Mouse (Mus musculus) megakaryocyte, embryonic 14.5 days (primary cell): ENCODE results near the gene Ddr1. TPM values are rescaled to one million over a fixed set of nuclear protein-coding genes. Genes with fewer than 3 reads are reported as not detected.

Source experiments
- H3K27me3 ChIP-seq: replicated peaks from 2 replicates; pipeline ENCODE3; 2012; ENCODE audit warnings: inconsistent platforms
- H3K36me3 ChIP-seq: replicated peaks from 2 replicates; pipeline ENCODE3; 2012; ENCODE audit warnings: low read length, inconsistent platforms, mixed read lengths
- H3K4me1 ChIP-seq: 2 replicates; pipeline ENCODE4 v1.6.1; 2012; ENCODE audit warnings: inconsistent platforms
- H3K4me3 ChIP-seq: replicated peaks from 2 replicates; pipeline ENCODE3; 2012; ENCODE audit warnings: moderate library complexity, mild to moderate bottlenecking, inconsistent platforms
- H3K9me3 ChIP-seq: 2 replicates; pipeline ENCODE4 v1.6.1; 2012; ENCODE audit warnings: inconsistent platforms
- FLI1 ChIP-seq: IDR thresholded peaks from 2 replicates; pipeline ENCODE4 v1.6.1; 2012; ENCODE audit warnings: low read length, inconsistent platforms, mixed read lengths
- GATA1 ChIP-seq: IDR thresholded peaks from 3 replicates; pipeline ENCODE4 v1.6.1; 2012; ENCODE audit warnings: mixed read lengths, low read length, inconsistent platforms, borderline replicate concordance
- polyA plus RNA-seq: library from polyadenylated mRNA; stranded (reverse); fragments of >175 nt; gene quantifications from 2 replicates; pipeline ENCODE4 v1.2.3, GENCODE M21; 2012; ENCODE audit warnings: low replicate concordance; ENCODE audit not compliant: insufficient read depth

Gene Ddr1
- polyA plus RNA-seq, 1 experiment = not detected

- no peaks in the 10 kb centered on the region for H3K36me3 ChIP-seq
- peaks cover 77% of the 10 kb centered on the region for H3K27me3 ChIP-seq
- peaks cover 18% of the 10 kb centered on the region for H3K9me3 ChIP-seq
- H3K4me3 ChIP-seq = no peak overlapping the region
- TF ChIP-seq FLI1 = no peak
- no peak for TF ChIP-seq GATA1
- H3K4me1 ChIP-seq = peaks cover 27% of the 10 kb centered on the region
Measured at GRCm38 (mm10) chr17:35696691-35697090, 7.7 kb downstream of the Ddr1 start.

DNA sequence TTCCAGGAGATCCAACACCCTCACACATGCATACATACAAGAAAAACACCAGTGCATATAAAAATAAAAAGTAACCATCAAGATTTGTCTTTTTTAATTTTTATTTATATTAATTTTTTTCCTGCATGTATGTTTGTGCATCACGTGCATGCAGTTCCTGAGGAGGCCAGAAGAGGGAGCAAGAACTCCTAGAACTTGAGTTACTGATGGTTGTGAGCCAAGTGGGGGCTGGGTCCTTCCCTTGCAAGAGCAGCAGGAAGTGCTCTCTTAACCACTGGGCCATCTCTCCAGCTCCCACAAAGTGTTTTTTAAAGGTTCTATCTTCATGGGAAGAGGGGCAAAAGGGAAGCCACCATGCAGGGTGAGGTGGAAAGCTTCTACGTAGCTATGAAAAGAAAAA is 9.1 kb downstream of the Ddr1 start:
- Histone ChIP-seq H3K36me3 (no peaks in the 10 kb centered on the region), H3K27me3 (peaks cover 77% of the 10 kb centered on the region), H3K4me1 (peaks cover 14% of the 10 kb centered on the region), H3K4me3 (no peak overlapping the region), H3K9me3 (peaks cover 18% of the 10 kb centered on the region)
- TF ChIP-seq FLI1 (no peak), GATA1 (no peak)

DNA sequence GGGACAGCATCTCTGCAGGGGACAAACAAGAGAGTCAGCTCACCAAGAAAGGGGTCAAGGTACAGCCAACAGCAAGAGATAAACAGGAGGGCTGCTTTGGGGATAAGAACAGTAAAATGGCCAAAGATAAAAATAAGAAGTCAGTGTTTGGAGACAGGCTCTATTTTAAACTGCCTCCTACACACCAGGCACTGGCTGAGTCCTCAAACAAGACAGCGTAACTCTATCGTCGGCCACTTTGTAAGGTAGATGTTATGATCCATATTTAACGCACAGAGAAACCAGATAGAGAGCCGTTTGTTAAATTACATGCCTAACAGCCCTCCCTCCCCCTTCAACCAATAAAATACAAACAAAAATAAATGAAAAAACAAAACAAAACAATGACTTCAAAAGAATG is 10.5 kb downstream of the Ddr1 start:
- peaks cover 72% of the 10 kb centered on the region for H3K27me3 ChIP-seq
- H3K4me3 ChIP-seq = no peak overlapping the region
- TF ChIP-seq FLI1 (no peak), GATA1 (no peak)
- H3K4me1 ChIP-seq = peaks cover 7% of the 10 kb centered on the region
- H3K9me3 ChIP-seq = peaks cover 11% of the 10 kb centered on the region
- H3K36me3 ChIP-seq = no peaks in the 10 kb centered on the region

GRCm38 (mm10) chr17:35692368-35692767 is 12.1 kb downstream of the Ddr1 start:
- TF ChIP-seq FLI1 = no peak
- no peak for TF ChIP-seq GATA1
- Histone ChIP-seq H3K4me1 (no peaks in the 10 kb centered on the region; the same call in 1 of the 2 replicates), H3K36me3 (no peaks in the 10 kb centered on the region), H3K4me3 (no peak overlapping the region), H3K9me3 (peaks cover 11% of the 10 kb centered on the region), H3K27me3 (peaks cover 67% of the 10 kb centered on the region)

DNA sequence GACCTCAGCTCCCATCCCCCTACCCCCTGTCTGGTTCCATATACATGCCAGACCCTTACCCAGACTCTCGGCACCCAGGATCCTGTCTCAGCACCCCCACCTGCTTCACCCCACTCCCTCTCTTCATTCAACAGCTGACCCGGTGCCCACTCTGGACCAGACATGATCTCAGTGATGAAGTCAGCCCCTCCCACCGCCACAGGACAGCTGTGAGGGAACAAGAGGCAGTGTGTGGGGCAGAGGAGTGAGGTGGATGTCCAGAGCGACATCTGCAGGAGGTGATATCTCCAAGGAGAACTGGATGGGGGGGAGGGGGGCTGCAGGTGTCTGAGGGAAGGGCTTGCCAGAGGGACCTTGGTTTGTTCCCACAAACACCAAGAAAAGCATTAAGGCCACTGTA is 12.6 kb downstream of the Ddr1 start:
- no peaks in the 10 kb centered on the region for H3K36me3 ChIP-seq
- H3K27me3 ChIP-seq = peaks cover 67% of the 10 kb centered on the region
- peaks cover 11% of the 10 kb centered on the region for H3K9me3 ChIP-seq
- TF ChIP-seq GATA1 (no peak), FLI1 (no peak)
- no peak overlapping the region for H3K4me3 ChIP-seq
- H3K4me1 ChIP-seq = no peaks in the 10 kb centered on the region; the same call in 1 of the 2 replicates

- TF ChIP-seq FLI1 (no peak), GATA1 (no peak)
- no peak overlapping the region for H3K4me3 ChIP-seq
- H3K9me3 ChIP-seq = peaks cover 2% of the 10 kb centered on the region; the same call in 1 of the 2 replicates
- no peaks in the 10 kb centered on the region for H3K36me3 ChIP-seq
- H3K4me1 ChIP-seq = no peaks in the 10 kb centered on the region; the same call in 1 of the 2 replicates
- H3K27me3 ChIP-seq = peaks cover 75% of the 10 kb centered on the region
Measured at GRCm38 (mm10) chr17:35689936-35690645, 14.3 kb downstream of the Ddr1 start.

DNA sequence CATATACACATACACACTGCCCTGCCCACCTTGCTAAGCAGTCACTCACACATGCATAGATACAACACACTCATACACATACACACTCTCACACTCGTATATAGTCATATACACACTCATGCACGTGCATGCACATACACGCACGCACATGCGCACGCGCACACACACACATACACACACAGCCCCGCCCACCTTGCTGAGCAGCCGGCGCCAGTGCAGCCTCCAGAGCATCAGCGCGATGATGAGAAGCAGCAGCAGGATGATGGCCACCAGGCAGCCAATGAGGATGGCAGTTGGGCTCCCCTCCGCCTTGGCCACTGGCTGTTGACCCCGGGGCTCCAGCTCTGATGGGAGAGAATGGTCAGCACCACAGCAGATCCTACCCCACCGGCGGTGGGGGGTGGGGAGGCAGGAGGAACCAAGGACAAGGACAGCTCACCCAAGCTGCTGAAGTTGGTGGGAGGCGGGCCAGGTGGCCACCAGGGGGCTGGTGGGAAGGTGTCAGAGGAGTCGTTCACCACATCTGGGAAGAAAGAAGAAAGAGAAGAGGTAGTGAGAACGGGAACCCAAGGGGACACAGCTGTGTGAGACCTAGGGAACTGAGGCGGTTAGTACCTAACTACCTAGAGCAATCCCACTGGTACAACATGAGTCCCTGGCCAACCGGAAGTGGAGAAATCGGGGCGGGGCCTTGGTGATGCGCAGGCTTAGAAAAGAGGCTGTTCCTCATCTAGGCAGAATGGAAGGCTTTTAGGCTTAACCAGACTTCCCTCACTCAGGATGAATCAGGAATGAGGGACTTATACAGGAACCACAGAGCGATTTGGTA is 15.9 kb downstream of the Ddr1 start:
- peaks cover 83% of the 10 kb centered on the region for H3K27me3 ChIP-seq
- TF ChIP-seq GATA1 = no peak
- no peak for TF ChIP-seq FLI1
- peak overlapping the region; percentile 38 for H3K4me3 ChIP-seq
- H3K4me1 ChIP-seq = no peaks in the 10 kb centered on the region; the same call in 1 of the 2 replicates
- no peaks in the 10 kb centered on the region for H3K36me3 ChIP-seq
- H3K9me3 ChIP-seq = no peaks in the 10 kb centered on the region

DNA sequence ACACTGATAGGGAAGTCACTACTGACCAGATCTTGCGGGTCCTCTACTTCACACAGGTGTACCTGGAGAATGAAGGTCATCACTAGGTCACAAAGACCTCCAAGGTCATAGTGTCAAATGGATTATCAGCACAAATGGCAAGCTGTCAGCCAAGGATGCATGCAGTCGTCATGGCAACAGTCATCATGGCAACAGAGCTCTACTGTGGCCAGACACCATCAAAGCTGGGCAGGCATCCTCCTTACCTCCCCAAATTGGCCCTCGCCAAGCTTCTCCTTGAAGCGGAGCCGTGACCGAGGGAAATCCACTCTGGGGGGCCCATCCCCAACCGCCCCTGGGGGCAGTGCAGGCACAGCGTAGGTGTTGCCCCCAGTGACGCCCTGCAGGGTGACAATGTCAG is 19.4 kb downstream of the Ddr1 start:
- Histone ChIP-seq H3K36me3 (no peaks in the 10 kb centered on the region), H3K9me3 (no peaks in the 10 kb centered on the region), H3K27me3 (peaks cover 74% of the 10 kb centered on the region), H3K4me3 (no peak overlapping the region), H3K4me1 (no peaks in the 10 kb centered on the region)
- no peak for TF ChIP-seq FLI1

DNA sequence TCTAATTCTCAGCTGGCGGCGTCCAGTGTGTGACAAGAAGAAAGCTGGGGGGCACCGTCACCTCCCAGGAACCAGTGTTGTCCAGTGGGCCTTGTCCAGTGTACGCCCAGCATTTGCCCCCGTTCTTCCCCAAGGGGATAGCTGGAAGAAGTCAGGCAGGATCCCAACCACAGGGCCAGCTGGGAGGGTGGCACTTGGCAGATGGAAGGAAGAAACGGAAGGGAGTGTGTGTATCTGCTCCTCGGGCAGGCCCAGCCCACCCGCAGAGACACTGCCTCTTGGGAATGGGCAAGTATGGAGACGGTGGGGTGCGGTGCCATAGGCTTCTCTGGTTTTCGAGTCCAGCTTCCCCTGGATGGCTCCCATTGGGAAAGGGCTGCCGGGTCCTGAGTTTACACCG is 22.4 kb downstream of the Ddr1 start:
- peaks cover 66% of the 10 kb centered on the region for H3K27me3 ChIP-seq
- H3K36me3 ChIP-seq = no peaks in the 10 kb centered on the region
- H3K4me1 ChIP-seq = no peaks in the 10 kb centered on the region
- TF ChIP-seq FLI1 (no peak), GATA1 (no peak)
- H3K9me3 ChIP-seq = no peaks in the 10 kb centered on the region
- no peak overlapping the region for H3K4me3 ChIP-seq

DNA sequence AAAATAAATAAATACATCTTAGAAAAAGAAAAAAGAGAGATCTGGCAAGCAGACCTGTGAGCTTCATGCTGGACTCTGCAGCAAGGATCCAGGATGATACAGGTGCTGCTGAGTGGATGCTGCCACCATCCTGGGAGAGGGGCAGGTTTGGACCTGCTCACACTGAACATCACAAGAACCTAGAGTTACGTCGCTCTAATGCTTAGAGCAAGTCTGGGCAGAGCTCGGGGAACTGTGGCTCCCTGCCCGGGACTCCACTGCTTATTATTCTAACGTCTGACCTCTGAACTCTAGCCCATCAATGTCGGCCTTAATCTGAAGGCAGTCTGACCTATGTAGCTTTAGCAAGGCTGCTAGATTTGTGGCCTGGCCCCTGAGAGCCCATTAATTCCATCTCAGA is 23.8 kb downstream of the Ddr1 start:
- no peaks in the 10 kb centered on the region for H3K4me1 ChIP-seq
- H3K9me3 ChIP-seq = no peaks in the 10 kb centered on the region

More for the DNA sequence above, 23.8 kb downstream of the Ddr1 start:
- peaks cover 52% of the 10 kb centered on the region for H3K27me3 ChIP-seq
- H3K36me3 ChIP-seq = no peaks in the 10 kb centered on the region
- H3K4me3 ChIP-seq = no peak overlapping the region
- TF ChIP-seq FLI1 (no peak), GATA1 (no peak)
